Mouse (Mus musculus) midbrain, postnatal 0 days (tissue): ENCODE measurements around the gene Oasl2. TPM values are rescaled to one million over a fixed set of nuclear protein-coding genes. Genes with fewer than 3 reads are reported as not detected.
"Not testable (repeated sequence)": the region's sequence is repeated elsewhere in the genome, so short reads cannot be mapped to it uniquely, and the experiment has no call there.

Source experiments
- ATAC-seq: fragments of 200-750 bp; cut with Nextera tagmentation; 2 replicates; pipeline ENCODE4 v1.8.0; 2017; ENCODE audit warnings: moderate number of reproducible peaks, mild to moderate bottlenecking, moderate TSS enrichment, moderate library complexity; ENCODE audit not compliant: low FRiP score
- DNase-seq: peaks from one replicate; pipeline ENCODE4 v3.0.0-alpha.2; 2015; ENCODE audit warnings: low spot score
- H3K27ac ChIP-seq: fragments of 300-500 bp; sonication (generic); 2 replicates; pipeline ENCODE4 v1.5.1; 2014; ENCODE audit warnings: low read depth, mild to moderate bottlenecking, low read length, mixed read lengths
- H3K27me3 ChIP-seq: fragments of 300-500 bp; sonication (generic); 2 replicates; pipeline ENCODE4 v1.6.1; 2014; ENCODE audit warnings: low read length, control low read depth, mixed read lengths; ENCODE audit not compliant: insufficient read depth
- H3K36me3 ChIP-seq: fragments of 300-500 bp; sonication (generic); 2 replicates; pipeline ENCODE4 v1.6.1; 2014; ENCODE audit warnings: low read length, control low read depth, mixed read lengths; ENCODE audit not compliant: insufficient read depth
- H3K4me1 ChIP-seq: fragments of 300-500 bp; sonication (generic); 2 replicates; pipeline ENCODE4 v1.6.1; 2014; ENCODE audit warnings: mild to moderate bottlenecking, control low read depth, antibody characterized with exemption, low read length, mixed read lengths; ENCODE audit not compliant: insufficient read depth
- H3K4me2 ChIP-seq: fragments of 300-500 bp; sonication (generic); 2 replicates; pipeline ENCODE4 v1.6.1; 2014; ENCODE audit warnings: low read depth, mild to moderate bottlenecking, low read length, mixed read lengths; ENCODE audit not compliant: poor library complexity, severe bottlenecking
- H3K4me3 ChIP-seq: fragments of 300-500 bp; sonication (generic); 2 replicates; pipeline ENCODE4 v1.5.1; 2014; ENCODE audit warnings: low read depth, mild to moderate bottlenecking, low read length, moderate library complexity
- H3K9ac ChIP-seq: fragments of 300-500 bp; sonication (generic); replicated peaks from 2 replicates; pipeline ENCODE4 v1.6.1; 2014; ENCODE audit warnings: mild to moderate bottlenecking, low read length, moderate library complexity, mixed read lengths; ENCODE audit not compliant: poor library complexity, severe bottlenecking
- H3K9me3 ChIP-seq: fragments of 300-500 bp; sonication (generic); 2 replicates; pipeline ENCODE4 v1.6.1; 2016; ENCODE audit warnings: low read length, control low read depth
- CTCF ChIP-seq: IDR thresholded peaks from 2 replicates; pipeline ENCODE4 v1.5.1; 2016; ENCODE audit warnings: antibody characterized with exemption, mild to moderate bottlenecking
- WGBS: fragments of 180-500 bp; shearing (Covaris S2); extraction: QIAGEN DNeasy Blood & Tissue Kit; methylation state at CpG from one replicate; pipeline ENCODE4 v1.1.7; 2014; 5-methylcytosine and 5-hydroxymethylcytosine counted together
- polyA plus RNA-seq: library from polyadenylated mRNA; unstranded; fragments of >200 nt; fragmentation: Nextera tagmentation; extraction: Ambion mirVana; gene quantifications from 2 replicates; pipeline ENCODE4 v1.2.1, GENCODE M21; 2015
- total RNA-seq: library from RNA; depleted of rRNA; stranded (reverse); fragments of >200 nt; gene quantifications from 2 replicates; pipeline ENCODE4 v1.2.3, GENCODE M21; 2014; rRNA removed

Oasl2 gene
- total RNA-seq (1.8 and 6.3 TPM in 2 replicates), polyA plus RNA-seq (3.9 and 5.1 TPM in 2 replicates)

DNA sequence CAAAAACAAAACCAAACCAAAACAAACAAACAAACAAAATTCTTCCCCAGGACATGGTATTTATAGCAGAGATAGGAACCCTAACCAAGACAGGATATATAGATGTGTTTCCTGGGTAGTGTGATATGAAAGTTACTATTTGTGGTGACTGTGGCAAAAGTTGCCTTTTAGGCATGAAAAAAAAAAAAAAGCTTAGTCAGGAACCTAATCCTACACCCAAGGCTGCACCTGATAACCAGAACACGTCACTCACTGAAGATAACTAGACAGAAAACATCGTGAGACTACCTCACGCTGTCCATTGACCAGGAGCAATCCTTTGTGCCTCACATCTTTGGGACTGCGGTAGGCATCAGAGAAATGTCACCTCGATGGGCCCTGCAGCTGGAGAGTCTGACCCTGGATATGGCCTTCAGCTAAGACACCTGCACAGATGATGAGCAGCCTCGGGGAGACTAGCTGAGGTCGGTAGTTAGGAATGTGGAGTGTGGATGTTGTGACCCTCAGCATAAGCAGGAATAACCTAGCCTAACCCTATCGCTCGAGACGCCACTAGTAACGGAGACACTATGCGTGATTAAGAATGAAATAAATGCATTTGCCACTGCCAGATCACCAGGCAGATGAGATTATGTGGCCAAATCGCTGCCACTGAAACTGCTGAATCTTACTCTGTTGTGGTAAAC is at the start of gene Oasl2:
Gene Oasl2 (plus strand): TSS at position 249 of the 686 bp plus-strand sequence.
- no peaks in the 10 kb centered on the region for H3K4me1 ChIP-seq
- H3K27ac ChIP-seq: no peak within 1 kb of the TSS
- no peak for TF ChIP-seq CTCF
- ATAC-seq (no peak), DNase-seq (no peak)
- H3K9me3 ChIP-seq: no peaks in the 10 kb centered on the region
- H3K36me3 ChIP-seq: no peaks in the 10 kb centered on the region
- H3K4me3 ChIP-seq: no peak within 1 kb of the TSS
- WGBS: 62% methylated on average over 13 of the region's 13 CpGs
- H3K27me3 ChIP-seq: no peaks in the 10 kb centered on the region
- H3K9ac ChIP-seq: no peak within 1 kb of the TSS
- H3K4me2 ChIP-seq: peak within 1 kb of the TSS; percentile 28

DNA sequence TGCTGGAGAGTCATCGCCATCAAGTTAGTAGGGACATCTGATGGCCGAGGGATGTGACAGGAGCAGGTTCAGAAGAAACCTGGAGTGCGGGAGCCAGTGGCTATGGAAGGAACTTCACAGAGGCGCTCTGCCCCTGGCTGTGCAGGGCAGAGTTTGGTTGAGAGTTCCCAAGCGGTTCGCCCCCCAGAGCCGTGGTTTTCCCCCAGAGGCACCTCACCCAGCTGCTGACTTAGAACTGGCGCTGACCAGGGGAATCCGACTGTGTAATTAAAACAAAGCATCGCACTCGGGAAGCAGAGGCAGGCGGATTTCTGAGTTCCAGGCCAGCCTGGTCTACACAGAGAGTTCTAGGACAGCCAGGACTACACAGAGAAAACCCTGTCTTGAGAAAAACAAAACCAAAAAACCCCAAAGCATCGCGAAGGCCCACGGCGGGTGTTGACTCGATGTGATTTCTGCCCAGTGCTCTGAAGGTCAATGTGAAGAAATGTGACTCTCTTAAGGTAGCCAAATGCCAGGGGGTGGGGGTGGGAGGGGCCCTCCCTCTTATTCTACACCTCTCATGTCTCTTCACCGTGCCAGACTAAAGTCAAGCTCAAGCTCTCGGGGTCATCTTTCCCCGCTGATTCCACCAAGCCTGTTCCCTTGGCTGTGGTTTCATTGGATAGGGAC is 45.0 kb upstream of the Oasl2 start:
- Histone ChIP-seq H3K4me1 (no peaks in the 10 kb centered on the region), H3K4me3 (no peak overlapping the region), H3K27me3 (no peaks in the 10 kb centered on the region), H3K9ac (no peak overlapping the region), H3K4me2 (no peak overlapping the region), H3K36me3 (no peaks in the 10 kb centered on the region), H3K27ac (no peak overlapping the region), H3K9me3 (no peaks in the 10 kb centered on the region)
- no peak for ATAC-seq
- 88% methylated on average over 20 of the region's 20 CpGs for whole genome bisulfite sequencing
- no peak for TF ChIP-seq CTCF
- DNase-seq: no peak

DNA sequence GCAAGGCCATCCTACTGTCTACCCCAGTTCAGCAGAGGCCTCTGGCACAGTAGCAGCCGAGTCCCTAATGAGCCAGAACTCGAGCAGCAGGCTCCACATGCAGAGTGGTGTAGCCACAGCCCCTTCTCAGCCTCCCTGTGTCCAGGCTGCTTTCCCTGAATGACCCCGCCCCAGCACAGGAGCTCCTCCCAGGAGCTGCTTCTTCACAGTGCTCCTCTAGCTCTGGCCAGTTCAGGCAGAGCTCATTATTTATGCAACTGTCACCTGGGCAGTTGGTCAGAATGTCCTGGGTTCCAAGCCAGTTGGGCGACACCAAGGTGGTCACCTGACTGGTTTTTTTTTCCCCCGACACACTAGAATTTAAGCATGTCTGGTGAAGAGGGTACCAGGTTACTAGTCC is 43.4 kb upstream of the Oasl2 start, which contains the start of gene 4930519G04Rik:
Gene 4930519G04Rik (plus strand): TSS at position 301 of the 400 bp plus-strand sequence.
- not testable (repeated sequence) for H3K27ac ChIP-seq, H3K9ac ChIP-seq, H3K4me1 ChIP-seq, H3K4me3 ChIP-seq, DNase-seq, ATAC-seq, H3K27me3 ChIP-seq, H3K4me2 ChIP-seq, H3K36me3 ChIP-seq, H3K9me3 ChIP-seq
- 76% methylated on average over 3 of the region's 5 CpGs for WGBS

GRCm38 (mm10) chr5:114858582-114858981 is 38.2 kb upstream of the Oasl2 start, which contains the start of gene Gm9936:
Gm9936 (minus strand) TSS chr5:114858682.
- 86% methylated on average over 12 of the region's 12 CpGs for WGBS
- H3K4me1 ChIP-seq: peaks cover 4% of the 10 kb centered on the region
- H3K36me3 ChIP-seq: no peaks in the 10 kb centered on the region
- H3K27ac ChIP-seq: peak within 1 kb of the TSS; percentile 26; the same call in 1 of the 2 replicates
- H3K9ac ChIP-seq: peak within 1 kb of the TSS; percentile 55; the same call in 1 of the 2 replicates
- ATAC-seq (no peak), DNase-seq (no peak)
- no peaks in the 10 kb centered on the region for H3K27me3 ChIP-seq
- H3K4me3 ChIP-seq: peak within 1 kb of the TSS; percentile 23; the same call in 1 of the 2 replicates
- peak within 1 kb of the TSS; percentile 54 for H3K4me2 ChIP-seq
- no peak for TF ChIP-seq CTCF
- no peaks in the 10 kb centered on the region for H3K9me3 ChIP-seq

- no peaks in the 10 kb centered on the region for H3K36me3 ChIP-seq
- H3K27me3 ChIP-seq: no peaks in the 10 kb centered on the region
- 4% methylated on average over 18 of the region's 18 CpGs for WGBS
- peak overlapping the region; percentile 55; the same call in 1 of the 2 replicates for H3K9ac ChIP-seq
- H3K27ac ChIP-seq: peak overlapping the region; percentile 26; the same call in 1 of the 2 replicates
- ATAC-seq: 0 out of 2 replicates have a peak, but pooled peaks have one; percentile 41
- H3K9me3 ChIP-seq: no peaks in the 10 kb centered on the region
- DNase-seq: peak; percentile 91
- peaks cover 4% of the 10 kb centered on the region for H3K4me1 ChIP-seq
- peak overlapping the region; percentile 23; the same call in 1 of the 2 replicates for H3K4me3 ChIP-seq
- peak overlapping the region; percentile 54 for H3K4me2 ChIP-seq
- peak; percentile 93 for TF ChIP-seq CTCF
These were observed 37.5 kb upstream of the Oasl2 start for GRCm38 (mm10) chr5:114859253-114859652.

DNA sequence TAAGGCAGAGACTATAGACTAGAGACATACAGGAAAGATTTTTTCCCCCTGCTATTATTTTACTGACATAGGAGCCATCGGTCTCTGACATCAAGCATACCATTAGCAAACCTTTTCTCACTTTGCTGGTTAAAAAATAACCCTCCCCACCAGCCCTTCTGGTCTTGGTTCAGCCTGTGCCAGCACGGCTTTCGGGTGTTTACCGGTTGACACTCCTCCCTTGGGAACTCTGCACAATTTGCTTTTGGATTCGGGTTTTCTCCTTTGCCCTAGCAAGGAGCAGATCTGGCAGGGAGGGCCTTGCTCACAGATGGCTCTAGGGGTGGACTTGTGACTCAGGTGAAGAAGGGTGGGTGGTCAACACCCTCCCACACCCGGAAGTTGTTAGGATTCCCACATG is 35.0 kb upstream of the Oasl2 start:
- 77% methylated on average over 6 of the region's 6 CpGs for WGBS
- no peaks in the 10 kb centered on the region for H3K36me3 ChIP-seq
- no peak overlapping the region for H3K4me2 ChIP-seq
- H3K27me3 ChIP-seq: no peaks in the 10 kb centered on the region
- peaks cover 4% of the 10 kb centered on the region for H3K4me1 ChIP-seq
- TF ChIP-seq CTCF: no peak
- DNase-seq: no peak
- no peaks in the 10 kb centered on the region for H3K9me3 ChIP-seq
- H3K27ac ChIP-seq: no peak overlapping the region
- H3K4me3 ChIP-seq: no peak overlapping the region
- ATAC-seq: no peak
- no peak overlapping the region for H3K9ac ChIP-seq
